Mouse (Mus musculus): ENCODE measurements around the gene Hpcal1.

GRCm38 (mm10) chr12:17791111-17791510, 100.5 kb downstream of the Hpcal1 start:
- no peak for TF ChIP-seq CTCF (IDR thresholded peaks at IDR 0.05; ENCODE audit: borderline replicate concordance, insufficient read depth, low read depth, low read length)
- no peak for TF ChIP-seq POLR2A (IDR thresholded peaks at IDR 0.05; ENCODE audit: borderline replicate concordance, insufficient read depth, low read length)

Data from cerebellum, adult 2 months (tissue).